Mouse (Mus musculus): ENCODE data around the gene Phpt1. TPM values are rescaled to one million over a fixed set of nuclear protein-coding genes. Genes with fewer than 3 reads are reported as not detected.
"Not testable (repeated sequence)": the region's sequence is repeated elsewhere in the genome, so short reads cannot be mapped to it uniquely, and the experiment has no call there.

Phpt1 gene
- polyA plus RNA-seq, 1 experiment = 4.7 TPM

DNA sequence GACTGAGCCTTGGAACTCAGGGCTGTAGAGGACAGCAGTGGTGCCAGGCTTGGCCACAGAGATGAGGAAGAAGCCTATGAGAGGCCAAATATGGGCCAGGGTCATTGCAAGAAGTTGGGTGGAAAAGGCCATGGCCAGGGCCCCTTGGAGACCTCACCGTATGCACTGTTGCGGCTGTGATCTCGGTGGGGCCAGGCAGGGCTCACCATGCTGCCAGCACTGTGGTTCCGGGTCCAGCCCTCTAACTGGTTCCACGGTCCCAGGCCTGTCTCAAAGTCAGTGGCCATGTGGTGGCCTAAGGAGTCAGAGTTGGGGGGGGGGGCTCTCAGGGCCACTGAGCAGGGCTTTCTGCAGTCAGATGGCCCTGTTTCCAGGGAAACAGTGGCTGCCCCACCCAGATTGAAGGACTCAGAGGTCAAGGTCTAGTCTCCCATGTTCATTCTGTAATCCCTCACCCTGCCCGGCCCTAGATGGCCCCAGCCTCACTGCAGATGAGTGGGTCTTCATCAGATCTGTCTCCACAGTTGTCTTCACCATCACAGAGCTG is 6.5 kb downstream of the Phpt1 start:
- H3K4me3 ChIP-seq (replicated peaks) = no peak overlapping the region
- no peaks in the 10 kb centered on the region for H3K27me3 ChIP-seq (replicated peaks)
- no peaks in the 10 kb centered on the region for H3K9me3 ChIP-seq
- peaks cover 13% of the 10 kb centered on the region for H3K4me1 ChIP-seq
- peaks cover 70% of the 10 kb centered on the region for H3K36me3 ChIP-seq (replicated peaks; ENCODE audit: low read length)
- TF ChIP-seq FLI1 (IDR thresholded peaks at IDR 0.05; ENCODE audit: low read length) (no peak), GATA1 (IDR thresholded peaks at IDR 0.05; ENCODE audit: borderline replicate concordance, low read length) (no peak)

DNA sequence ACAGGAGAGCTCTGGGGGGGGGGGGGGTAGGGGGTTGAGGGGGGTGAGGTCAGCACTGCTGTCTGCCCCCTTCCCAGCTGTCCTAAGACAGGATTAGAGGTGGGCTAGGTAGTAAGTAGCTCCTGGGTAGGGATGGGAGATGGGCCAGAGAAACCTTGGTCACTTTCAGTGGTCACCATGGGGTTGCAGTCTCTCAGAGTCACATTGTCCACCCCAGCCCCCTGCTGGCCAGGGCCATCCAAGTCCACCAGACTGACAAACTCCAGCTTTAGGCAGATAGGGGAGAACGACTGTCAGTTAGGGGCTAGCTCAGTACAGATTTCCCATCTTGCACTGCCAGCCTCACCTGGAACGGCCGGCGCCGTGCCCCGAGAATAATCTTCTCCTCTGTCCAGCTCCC is 8.5 kb downstream of the Phpt1 start:
- Histone ChIP-seq H3K27me3 (replicated peaks) (no peaks in the 10 kb centered on the region), H3K4me3 (replicated peaks) (no peak overlapping the region), H3K4me1 (0 out of 2 replicates have a peak, but pooled peaks cover 3% of the 10 kb centered on the region), H3K9me3 (no peaks in the 10 kb centered on the region), H3K36me3 (replicated peaks; ENCODE audit: low read length) (peaks cover 90% of the 10 kb centered on the region)
- TF ChIP-seq FLI1 (IDR thresholded peaks at IDR 0.05; ENCODE audit: low read length) = no peak
- no peak for TF ChIP-seq GATA1 (IDR thresholded peaks at IDR 0.05; ENCODE audit: borderline replicate concordance, low read length)

DNA sequence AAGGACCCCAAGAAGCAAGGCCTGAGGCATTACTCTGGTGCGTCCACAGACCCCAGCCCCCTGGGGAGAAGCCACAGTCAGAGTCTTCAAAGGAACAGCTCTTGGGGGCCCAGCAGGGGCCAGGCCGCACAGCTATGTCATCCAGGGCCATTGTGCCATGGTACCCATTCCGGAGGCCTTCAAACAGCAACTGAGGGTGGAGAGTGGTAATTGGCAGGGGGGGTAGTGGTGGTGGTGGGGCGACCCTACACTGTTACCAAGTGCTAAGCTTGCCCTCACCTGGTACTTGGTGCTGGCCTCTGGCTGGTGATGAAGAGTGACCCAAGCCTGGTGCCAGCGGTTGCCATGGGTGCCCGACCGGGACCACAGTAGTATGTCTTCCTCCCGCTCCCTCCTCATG is 9.3 kb downstream of the Phpt1 start:
- no peak overlapping the region for H3K4me3 ChIP-seq (replicated peaks)
- H3K36me3 ChIP-seq (replicated peaks; ENCODE audit: low read length) = peaks cover 92% of the 10 kb centered on the region
- TF ChIP-seq FLI1 (IDR thresholded peaks at IDR 0.05; ENCODE audit: low read length) (no peak), GATA1 (IDR thresholded peaks at IDR 0.05; ENCODE audit: borderline replicate concordance, low read length) (no peak)
- H3K4me1 ChIP-seq = no peaks in the 10 kb centered on the region
- no peaks in the 10 kb centered on the region for H3K9me3 ChIP-seq
- no peaks in the 10 kb centered on the region for H3K27me3 ChIP-seq (replicated peaks)

DNA sequence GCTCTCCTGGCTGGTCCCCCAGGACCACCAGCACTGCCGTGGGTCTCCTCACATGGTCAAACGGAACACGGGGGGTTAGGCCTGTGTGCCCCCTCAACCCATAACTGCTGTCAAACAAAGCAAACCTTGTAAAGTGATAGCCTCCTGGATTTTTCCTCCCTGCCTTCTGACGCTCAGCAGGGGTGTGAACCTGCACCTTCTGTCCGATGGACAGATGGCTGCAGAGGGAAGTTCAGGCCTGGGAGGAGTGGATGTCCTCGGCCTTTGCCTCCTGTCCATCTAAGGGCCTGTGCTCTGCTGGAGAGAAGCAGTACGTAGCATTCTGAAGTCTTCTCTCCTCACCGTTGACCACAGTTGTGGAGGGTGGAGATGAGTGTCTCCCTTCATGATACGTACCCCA is 13.1 kb downstream of the Phpt1 start:
- Histone ChIP-seq H3K4me3 (replicated peaks) (no peak overlapping the region), H3K4me1 (peaks cover 21% of the 10 kb centered on the region), H3K36me3 (replicated peaks; ENCODE audit: low read length) (peaks cover 76% of the 10 kb centered on the region), H3K27me3 (replicated peaks) (no peaks in the 10 kb centered on the region), H3K9me3 (no peaks in the 10 kb centered on the region)
- TF ChIP-seq FLI1 (IDR thresholded peaks at IDR 0.05; ENCODE audit: low read length) (no peak), GATA1 (IDR thresholded peaks at IDR 0.05; ENCODE audit: borderline replicate concordance, low read length) (no peak)

DNA sequence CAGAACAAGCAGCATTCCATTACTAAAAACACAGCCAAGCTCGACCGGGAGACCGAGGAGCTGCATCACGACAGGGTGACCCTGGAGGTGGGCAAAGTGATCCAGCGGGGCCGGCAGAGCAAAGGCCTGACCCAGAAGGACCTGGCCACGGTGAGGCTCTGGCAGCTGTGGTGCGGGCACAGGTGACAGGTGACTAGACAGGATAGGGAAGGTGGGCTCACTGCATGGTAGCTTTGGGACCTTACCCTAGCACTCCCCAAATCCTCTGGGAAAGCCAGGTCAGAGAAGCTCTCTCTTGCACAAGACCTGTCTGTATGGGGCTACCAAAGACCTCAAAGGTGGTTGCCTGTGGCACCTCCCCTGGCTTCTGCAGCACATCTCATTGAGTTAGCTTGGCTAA is 14.5 kb downstream of the Phpt1 start:
- H3K36me3 ChIP-seq (replicated peaks; ENCODE audit: low read length) = peaks cover 64% of the 10 kb centered on the region
- H3K27me3 ChIP-seq (replicated peaks) = no peaks in the 10 kb centered on the region
- peaks cover 31% of the 10 kb centered on the region for H3K4me1 ChIP-seq
- no peaks in the 10 kb centered on the region for H3K9me3 ChIP-seq
- TF ChIP-seq GATA1 (IDR thresholded peaks at IDR 0.05; ENCODE audit: borderline replicate concordance, low read length) = no peak
- TF ChIP-seq FLI1 (IDR thresholded peaks at IDR 0.05; ENCODE audit: low read length) = no peak
- no peak overlapping the region for H3K4me3 ChIP-seq (replicated peaks)

DNA sequence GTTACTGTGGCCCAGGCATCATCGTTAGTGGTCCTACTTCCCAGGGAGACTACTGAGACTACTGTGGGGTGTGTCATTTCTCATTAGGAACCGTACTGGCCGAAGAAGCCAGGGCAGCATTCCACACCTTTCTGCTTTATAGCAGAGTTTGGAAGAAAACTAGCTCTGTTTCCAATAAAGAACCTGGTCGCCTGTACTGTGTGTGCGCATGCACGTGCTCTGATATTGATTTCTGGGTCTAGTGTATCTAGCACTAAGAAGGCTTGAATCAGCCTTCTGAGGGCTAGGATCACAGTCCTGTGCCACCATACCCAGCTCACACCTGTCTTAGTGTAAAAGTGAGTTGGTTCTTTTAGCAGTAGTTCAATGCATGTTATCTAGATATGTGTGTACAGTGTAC is 16.2 kb downstream of the Phpt1 start:
- H3K4me1 ChIP-seq = peaks cover 31% of the 10 kb centered on the region
- peaks cover 46% of the 10 kb centered on the region for H3K36me3 ChIP-seq (replicated peaks; ENCODE audit: low read length)
- no peaks in the 10 kb centered on the region for H3K27me3 ChIP-seq (replicated peaks)
- TF ChIP-seq FLI1 (IDR thresholded peaks at IDR 0.05; ENCODE audit: low read length) (no peak), GATA1 (IDR thresholded peaks at IDR 0.05; ENCODE audit: borderline replicate concordance, low read length) (no peak)
- no peaks in the 10 kb centered on the region for H3K9me3 ChIP-seq
- peak overlapping the region; percentile 100 for H3K4me3 ChIP-seq (replicated peaks)

DNA sequence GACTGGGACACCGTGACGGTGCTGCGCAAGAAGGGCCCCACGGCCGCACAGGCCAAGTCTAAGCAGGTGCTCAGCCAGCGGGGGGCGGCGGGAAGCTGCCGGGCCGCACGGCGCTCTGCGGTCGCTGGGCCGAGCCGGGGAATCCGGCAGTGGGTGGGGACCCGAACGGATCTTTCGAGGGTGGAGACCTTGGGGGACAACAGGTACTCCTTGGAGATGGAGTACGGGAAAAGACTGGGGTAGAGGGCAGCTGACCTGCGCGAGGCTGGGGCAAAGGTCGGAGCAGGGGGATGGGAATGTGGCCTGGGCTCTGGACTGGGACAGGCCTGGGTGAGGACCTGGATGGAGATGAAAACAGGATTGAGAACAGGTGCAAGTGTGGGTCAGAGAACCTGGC is 17.1 kb downstream of the Phpt1 start:
- H3K27me3 ChIP-seq (replicated peaks) = no peaks in the 10 kb centered on the region
- no peak for TF ChIP-seq FLI1 (IDR thresholded peaks at IDR 0.05; ENCODE audit: low read length)
- no peak for TF ChIP-seq GATA1 (IDR thresholded peaks at IDR 0.05; ENCODE audit: borderline replicate concordance, low read length)
- H3K4me1 ChIP-seq = peaks cover 33% of the 10 kb centered on the region

DNA sequence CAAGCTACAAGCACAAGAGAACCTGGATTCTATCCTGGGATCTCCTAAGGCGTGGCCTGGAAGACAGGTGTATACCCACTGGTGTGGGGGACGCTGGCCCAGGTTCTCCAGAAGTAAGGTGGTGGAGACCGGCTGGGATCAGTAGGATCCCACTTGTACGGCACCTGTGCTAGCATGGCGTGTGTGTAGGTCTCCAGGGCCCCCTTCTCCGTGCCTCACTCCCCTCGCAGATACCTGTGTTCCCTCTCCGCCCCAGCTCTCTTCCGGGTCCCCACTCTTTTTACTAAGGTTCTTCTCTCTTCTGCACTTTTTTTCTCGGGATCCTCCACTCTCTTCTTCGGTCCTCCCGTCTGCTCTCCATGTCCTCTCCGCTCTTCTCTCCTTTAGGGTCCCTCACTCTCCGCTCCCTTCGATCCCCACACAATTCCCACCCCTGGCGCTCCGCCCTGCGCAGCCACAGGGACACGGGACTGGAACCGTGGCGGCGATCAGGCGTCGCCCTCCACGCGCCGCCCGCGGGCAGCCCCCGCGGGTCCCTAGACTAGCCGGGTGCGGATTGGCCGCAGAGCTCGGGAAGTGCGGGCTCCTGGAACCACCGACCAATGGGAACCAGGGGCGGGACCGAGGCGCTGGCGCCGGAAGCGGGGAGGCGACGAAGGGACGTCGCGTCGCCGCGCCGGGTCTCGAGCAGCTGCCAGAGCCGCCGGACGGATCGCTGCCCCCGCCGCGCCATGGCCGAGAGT is 17.6 kb downstream of the Phpt1 start, which contains the start of gene Edf1:
Edf1 (plus strand) TSS at position 627 of the 743 bp plus-strand sequence.
- Histone ChIP-seq H3K4me1 (peaks cover 36% of the 10 kb centered on the region), H3K9me3 (no peaks in the 10 kb centered on the region), H3K36me3 (replicated peaks; ENCODE audit: low read length) (peaks cover 33% of the 10 kb centered on the region), H3K4me3 (replicated peaks) (peak within 1 kb of the TSS; percentile 100), H3K27me3 (replicated peaks) (no peaks in the 10 kb centered on the region)
- no peak for TF ChIP-seq GATA1 (IDR thresholded peaks at IDR 0.05; ENCODE audit: borderline replicate concordance, low read length)
- TF ChIP-seq FLI1 (IDR thresholded peaks at IDR 0.05; ENCODE audit: low read length) = no peak

More for the DNA sequence above, 17.1 kb downstream of the Phpt1 start:
- H3K36me3 ChIP-seq (replicated peaks; ENCODE audit: low read length) = peaks cover 38% of the 10 kb centered on the region
- no peaks in the 10 kb centered on the region for H3K9me3 ChIP-seq
- peak overlapping the region; percentile 100 for H3K4me3 ChIP-seq (replicated peaks)

DNA sequence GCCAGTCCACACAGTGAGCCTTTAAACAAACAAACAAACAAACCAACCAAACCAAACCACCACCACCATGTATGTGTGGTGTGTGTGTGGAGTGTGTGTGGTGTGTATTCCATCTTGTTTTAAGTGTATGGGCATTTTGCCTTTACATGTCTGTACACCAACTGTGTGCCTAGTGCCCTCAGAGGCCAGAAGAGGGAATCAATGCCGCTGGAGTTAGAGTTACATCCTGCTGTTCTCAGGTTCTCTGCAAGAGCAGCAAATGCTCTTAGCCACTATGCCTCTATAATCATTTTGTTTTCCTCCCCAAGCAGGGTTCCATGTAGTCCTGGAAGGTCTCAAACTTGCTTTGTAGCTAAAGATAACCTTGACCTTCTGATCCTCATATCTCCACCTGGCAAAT is 18.7 kb downstream of the Phpt1 start:
- H3K4me3 ChIP-seq (replicated peaks) = peak overlapping the region; percentile 51
- H3K27me3 ChIP-seq (replicated peaks) = no peaks in the 10 kb centered on the region
- H3K9me3 ChIP-seq = no peaks in the 10 kb centered on the region
- H3K36me3 ChIP-seq (replicated peaks; ENCODE audit: low read length) = peaks cover 22% of the 10 kb centered on the region
- TF ChIP-seq FLI1 (IDR thresholded peaks at IDR 0.05; ENCODE audit: low read length) (no peak), GATA1 (IDR thresholded peaks at IDR 0.05; ENCODE audit: borderline replicate concordance, low read length) (no peak)
- peaks cover 39% of the 10 kb centered on the region for H3K4me1 ChIP-seq

DNA sequence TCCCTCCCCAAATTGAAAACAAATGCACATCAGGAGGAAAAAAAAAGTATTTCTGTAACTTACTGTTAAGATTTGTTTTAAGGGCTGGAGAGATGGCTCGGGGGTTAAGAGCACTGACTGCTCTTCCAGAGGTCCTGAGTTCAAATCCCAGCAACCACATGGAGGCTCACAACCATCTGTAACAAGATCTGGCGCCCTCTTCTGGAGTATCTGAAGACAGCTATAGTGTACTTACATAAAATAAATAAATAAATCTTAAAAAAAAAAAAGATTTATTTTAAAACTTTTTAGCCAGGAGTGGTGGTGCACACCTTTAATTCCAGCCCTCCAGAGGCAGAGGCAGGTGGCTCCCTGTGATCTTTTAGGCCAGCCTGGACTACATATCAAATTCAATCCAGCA is 19.5 kb downstream of the Phpt1 start:
- H3K27me3 ChIP-seq (replicated peaks) = not testable (repeated sequence)
- H3K36me3 ChIP-seq (replicated peaks; ENCODE audit: low read length) = peaks cover 14% of the 10 kb centered on the region
- H3K4me1 ChIP-seq = peaks cover 47% of the 10 kb centered on the region

DNA sequence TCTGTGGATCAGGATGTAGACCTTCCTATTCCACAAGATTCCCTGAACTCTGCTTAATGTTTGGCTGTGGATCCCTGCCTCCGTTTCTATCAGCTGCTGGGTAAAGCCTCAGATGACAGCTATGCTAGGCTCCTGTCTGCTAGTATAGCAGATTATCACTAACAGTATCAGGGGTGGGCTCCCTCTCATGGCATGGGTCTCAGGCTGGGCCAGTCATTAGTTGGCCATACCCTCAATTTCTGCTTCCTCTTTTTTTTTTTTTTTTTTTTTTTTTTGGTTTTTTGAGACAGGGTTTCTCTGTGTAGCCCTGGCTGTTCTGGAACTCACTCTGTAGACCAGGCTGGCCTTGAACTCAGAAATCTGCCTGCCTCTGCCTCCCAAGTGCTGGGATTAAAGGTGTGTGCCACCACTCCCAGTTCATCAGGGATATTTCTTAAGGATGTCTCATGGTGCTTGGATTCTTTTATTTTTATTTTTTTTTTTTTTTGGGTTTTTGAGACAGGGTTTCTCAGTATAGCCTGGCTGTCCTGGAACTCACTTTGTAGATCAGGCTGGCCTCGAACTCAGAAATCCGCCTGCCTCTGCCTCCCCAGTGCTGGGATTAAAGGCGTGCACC is 21.7 kb downstream of the Phpt1 start:
- H3K4me1 ChIP-seq = peaks cover 55% of the 10 kb centered on the region
- H3K36me3 ChIP-seq (replicated peaks; ENCODE audit: low read length); H3K4me3 ChIP-seq (replicated peaks); H3K9me3 ChIP-seq; H3K27me3 ChIP-seq (replicated peaks): not testable (repeated sequence)

More for the DNA sequence above, 19.5 kb downstream of the Phpt1 start:
- H3K4me3 ChIP-seq (replicated peaks); H3K9me3 ChIP-seq: not testable (repeated sequence)
